Mouse (Mus musculus): ENCODE results near the gene Nr4a2. TPM values are rescaled to one million over a fixed set of nuclear protein-coding genes. Genes with fewer than 3 reads are reported as not detected.

The Nr4a2 gene
- total and polyA plus RNA-seq, 3 experiments, result 0.82 to 2.3 (median 1.8) TPM

- no peak for DNase-seq (ENCODE audit: extremely low read depth)
- no peak overlapping the region for H3K9ac ChIP-seq (ENCODE audit: insufficient read depth, low read depth)
- no peak overlapping the region for H3K4me3 ChIP-seq (replicated peaks in 1 of 3; ENCODE audit: low read depth in 2 of 3, low read length in 2 of 3, poor library complexity in 1 of 3)
- H3K79me2 ChIP-seq (replicated peaks; ENCODE audit: control insufficient read depth, extremely low read depth, insufficient read depth, poor library complexity, severe bottlenecking), result no peaks in the 10 kb centered on the region
- H3K4me2 ChIP-seq (ENCODE audit: insufficient read depth, low read depth, poor library complexity, severe bottlenecking), result no peak overlapping the region
- H3K27ac ChIP-seq (ENCODE audit: insufficient read depth, low read depth), result no peak overlapping the region
- no peak for TF ChIP-seq HCFC1 (IDR thresholded peaks at IDR 0.05; ENCODE audit: low read depth, low read length)
- no peak for TF ChIP-seq UBTF (IDR thresholded peaks at IDR 0.05; ENCODE audit: low read depth, low read length)
- TF ChIP-seq MEF2A (IDR thresholded peaks at IDR 0.05; ENCODE audit: borderline replicate concordance, low read depth, low read length), result no peak
- no peak for TF ChIP-seq E2F4 (IDR thresholded peaks at IDR 0.05; ENCODE audit: insufficient replicate concordance, low read depth, low read length)
- TF ChIP-seq GABPA (IDR thresholded peaks at IDR 0.05; ENCODE audit: insufficient replicate concordance, low read depth, low read length), result no peak
- no peak for TF ChIP-seq MYC (IDR thresholded peaks at IDR 0.05; ENCODE audit: low read depth, low read length)
- TF ChIP-seq MXI1 (IDR thresholded peaks at IDR 0.05; ENCODE audit: low read depth, low read length), result no peak
- no peak for TF ChIP-seq USF1 (IDR thresholded peaks at IDR 0.05; ENCODE audit: low read depth, low read length)
- no peak for TF ChIP-seq POLR2AphosphoS2 (IDR thresholded peaks at IDR 0.05; ENCODE audit: low read depth, low read length)
- no peak for TF ChIP-seq ZMIZ1 (IDR thresholded peaks at IDR 0.05; ENCODE audit: low read depth, low read length)
- no peak for TF ChIP-seq RCOR1 (conservative IDR thresholded peaks at IDR 0.05; ENCODE audit: low read depth, low read length)
- no peak for TF ChIP-seq USF2 (conservative IDR thresholded peaks at IDR 0.05; ENCODE audit: low read depth, low read length)
- no peak for TF ChIP-seq BHLHE40 (IDR thresholded peaks at IDR 0.05; ENCODE audit: low read depth, low read length)
- no peak for TF ChIP-seq EP300 (IDR thresholded peaks at IDR 0.05; ENCODE audit: low read length)
- TF ChIP-seq TCF12 (IDR thresholded peaks at IDR 0.05; ENCODE audit: low read depth, low read length), result no peak
- TF ChIP-seq NRF1 (IDR thresholded peaks at IDR 0.05; ENCODE audit: low read depth, low read length), result no peak
- in situ Hi-C loops (cut with MboI; ENCODE audit: low pct_ligation_motif_present, low pct_unique_long_range_greater_than_20kb, low sequenced_read_pairs), result no loop called here
- no peaks in the 10 kb centered on the region for H3K9me3 ChIP-seq (replicated peaks; ENCODE audit: low read length)
- H3K36me3 ChIP-seq (replicated peaks in 1 of 2; ENCODE audit: control insufficient read depth in 1 of 2, insufficient read depth in 1 of 2, low read length in 1 of 2), result no peaks in the 10 kb centered on the region
- dilution Hi-C loops (cut with MboI; ENCODE audit: extremely low pct_ligation_motif_present, extremely low pct_unique_long_range_greater_than_20kb, low sequenced_read_pairs), result no loop called here
- H3K4me1 ChIP-seq (ENCODE audit: control insufficient read depth in 1 of 2, insufficient read depth in 2 of 2), result no peaks in the 10 kb centered on the region
- H3K27me3 ChIP-seq (replicated peaks), result no peaks in the 10 kb centered on the region
Measured at GRCm38 (mm10) chr2:57138594-57138993, 14.8 kb upstream of the Nr4a2 start.

- in situ Hi-C loops (cut with MboI; ENCODE audit: low pct_ligation_motif_present, low pct_unique_long_range_greater_than_20kb, low sequenced_read_pairs), result no loop called here
- dilution Hi-C loops (cut with MboI; ENCODE audit: extremely low pct_ligation_motif_present, extremely low pct_unique_long_range_greater_than_20kb, low sequenced_read_pairs), result no loop called here
Measured at GRCm38 (mm10) chr2:57127461-57127860, 3.7 kb upstream of the Nr4a2 start.

More at GRCm38 (mm10) chr2:57127461-57127860, 3.7 kb upstream of the Nr4a2 start:
- TF ChIP-seq JUN (IDR thresholded peaks at IDR 0.05; ENCODE audit: insufficient read depth, low read depth, low read length) (no peak), ZMIZ1 (IDR thresholded peaks at IDR 0.05; ENCODE audit: low read depth, low read length) (no peak), KAT2A (IDR thresholded peaks at IDR 0.05; ENCODE audit: insufficient replicate concordance, low read length) (no peak)
- no peak for DNase-seq (ENCODE audit: extremely low read depth)
- no peak overlapping the region for H3K4me3 ChIP-seq (replicated peaks in 1 of 3; ENCODE audit: low read depth in 2 of 3, low read length in 2 of 3, poor library complexity in 1 of 3)
- H3K27me3 ChIP-seq (replicated peaks), result no peaks in the 10 kb centered on the region
- H3K4me2 ChIP-seq (ENCODE audit: insufficient read depth, low read depth, poor library complexity, severe bottlenecking), result no peak overlapping the region
- peaks cover 4 to 7% of the 10 kb centered on the region in 2 experiments for H3K4me1 ChIP-seq (ENCODE audit: control insufficient read depth in 1 of 2, insufficient read depth in 2 of 2)
- H3K36me3 ChIP-seq (replicated peaks in 1 of 2; ENCODE audit: control insufficient read depth in 1 of 2, insufficient read depth in 1 of 2, low read length in 1 of 2), result no peaks in the 10 kb centered on the region
- H3K27ac ChIP-seq (ENCODE audit: insufficient read depth, low read depth), result no peak overlapping the region
- no peak overlapping the region for H3K9ac ChIP-seq (ENCODE audit: insufficient read depth, low read depth)
- H3K9me3 ChIP-seq (replicated peaks; ENCODE audit: low read length), result no peaks in the 10 kb centered on the region
- H3K79me2 ChIP-seq (replicated peaks; ENCODE audit: control insufficient read depth, extremely low read depth, insufficient read depth, poor library complexity, severe bottlenecking), result 0 out of 2 replicates have a peak, but pooled peaks cover 3% of the 10 kb centered on the region

All from CH12.LX (cell line).